Mouse (Mus musculus): ENCODE results near the gene Nelfe. TPM values are rescaled to one million over a fixed set of nuclear protein-coding genes. Genes with fewer than 3 reads are reported as not detected.
A peak's percentile ranks its signal among the peaks of the same experiment; 100 is the strongest.
"Not testable (repeated sequence)": the region's sequence is repeated elsewhere in the genome, so short reads cannot be mapped to it uniquely, and the experiment has no call there.

Nelfe gene
- polyA plus RNA-seq, 1 experiment from 2014 or later: 111 TPM

GRCm38 (mm10) chr17:34897373-34898159 lies 47.4 kb downstream of the Nelfe start:
- H3K4me2 ChIP-seq (replicated peaks): peak overlapping the region; percentile 98
- no peak for ATAC-seq (ENCODE audit: low FRiP score)
- H3K9ac ChIP-seq: peak overlapping the region; percentile 100
- H3K9me3 ChIP-seq (replicated peaks): no peaks in the 10 kb centered on the region
- H3K36me3 ChIP-seq: peaks cover 15% of the 10 kb centered on the region
- H3K4me3 ChIP-seq: peak overlapping the region; percentile 100
- no peaks in the 10 kb centered on the region for H3K27me3 ChIP-seq
- peaks cover 48% of the 10 kb centered on the region for H3K4me1 ChIP-seq
- 25% methylated on average over 10 of the region's 10 CpGs for WGBS
- peak overlapping the region; percentile 98 for H3K27ac ChIP-seq

DNA sequence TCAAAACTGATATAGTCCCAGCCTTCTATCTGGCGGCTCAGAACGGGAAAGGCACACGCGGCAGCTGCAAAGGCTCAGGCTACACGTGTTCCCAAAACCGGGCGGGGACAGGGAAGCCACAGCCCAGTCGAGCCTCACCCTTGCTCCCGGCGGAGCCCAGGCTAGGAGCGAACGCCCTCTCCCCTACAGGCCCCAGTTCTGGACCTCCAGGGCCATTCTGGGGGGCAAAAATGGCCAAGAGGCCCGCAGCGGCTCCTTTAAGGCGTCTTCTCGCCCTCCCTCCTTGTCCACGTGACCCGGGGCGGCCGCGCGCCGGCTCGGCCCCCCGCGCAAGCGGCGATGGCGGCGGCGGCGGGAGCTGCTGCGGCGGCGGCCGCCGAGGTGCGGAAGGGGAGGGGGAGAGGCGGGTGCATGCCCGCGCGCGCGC lies 48.0 kb downstream of the Nelfe start, which contains the start of the genes C2 and Ehmt2:
C2 (minus strand) TSS at position 106 of the 427 bp plus-strand sequence.
Ehmt2 (plus strand) TSS at position 310 of the 427 bp plus-strand sequence.
- Histone ChIP-seq H3K4me2 (replicated peaks) (peak within 1 kb of the TSS; percentile 98), H3K9me3 (replicated peaks) (no peaks in the 10 kb centered on the region), H3K9ac (peak within 1 kb of the TSS; percentile 100), H3K27ac (peak within 1 kb of the TSS; percentile 98), H3K36me3 (peaks cover 21% of the 10 kb centered on the region), H3K27me3 (no peaks in the 10 kb centered on the region), H3K4me3 (peak within 1 kb of the TSS; percentile 100), H3K4me1 (peaks cover 48% of the 10 kb centered on the region)
- 0% methylated on average over 23 of the region's 44 CpGs for WGBS
- peak; percentile 15; the same call in 1 of the 2 replicates for ATAC-seq (ENCODE audit: low FRiP score)

DNA sequence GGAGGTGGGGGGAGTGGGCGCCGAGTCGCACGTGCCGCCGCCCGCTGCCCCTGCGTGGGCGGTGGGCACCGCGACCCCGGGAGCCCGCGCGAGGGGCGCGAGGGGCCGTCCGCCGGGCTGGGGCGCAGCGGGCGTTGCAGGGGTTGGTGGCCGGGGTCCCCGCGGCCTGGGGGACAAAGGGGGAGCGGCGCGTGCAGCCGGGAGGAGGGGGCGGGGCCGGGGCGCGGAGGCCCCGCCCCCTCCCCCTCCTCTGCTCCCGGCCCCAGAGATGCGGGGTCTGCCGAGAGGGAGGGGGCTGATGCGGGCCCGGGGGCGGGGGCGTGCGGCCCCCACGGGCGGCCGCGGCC lies 48.5 kb downstream of the Nelfe start:
- H3K4me1 ChIP-seq: peaks cover 44% of the 10 kb centered on the region
- WGBS: 0% methylated on average over 8 of the region's 47 CpGs
- no peaks in the 10 kb centered on the region for H3K27me3 ChIP-seq
- H3K9ac ChIP-seq: peak overlapping the region; percentile 100
- H3K4me2 ChIP-seq (replicated peaks): peak overlapping the region; percentile 98
- peak overlapping the region; percentile 98 for H3K27ac ChIP-seq
- H3K9me3 ChIP-seq (replicated peaks): no peaks in the 10 kb centered on the region
- H3K36me3 ChIP-seq: peaks cover 27% of the 10 kb centered on the region
- peak overlapping the region; percentile 100 for H3K4me3 ChIP-seq
- ATAC-seq (ENCODE audit: low FRiP score): 0 out of 2 replicates have a peak, but pooled peaks have one; percentile 6

GRCm38 (mm10) chr17:34899053-34899889 lies 49.1 kb downstream of the Nelfe start:
- Histone ChIP-seq H3K27me3 (no peaks in the 10 kb centered on the region), H3K27ac (peak overlapping the region; percentile 98), H3K9ac (peak overlapping the region; percentile 100), H3K4me3 (peak overlapping the region; percentile 100), H3K9me3 (replicated peaks) (no peaks in the 10 kb centered on the region), H3K36me3 (peaks cover 32% of the 10 kb centered on the region), H3K4me2 (replicated peaks) (peak overlapping the region; percentile 98), H3K4me1 (peaks cover 43% of the 10 kb centered on the region)
- peak; percentile 8; the same call in 1 of the 2 replicates for ATAC-seq (ENCODE audit: low FRiP score)
- under 1% methylated on average over 30 of the region's 45 CpGs for WGBS

- Histone ChIP-seq H3K27ac (peak overlapping the region; percentile 98), H3K4me3 (peak overlapping the region; percentile 100), H3K27me3 (no peaks in the 10 kb centered on the region), H3K4me2 (replicated peaks) (peak overlapping the region; percentile 98), H3K9me3 (replicated peaks) (no peaks in the 10 kb centered on the region), H3K9ac (peak overlapping the region; percentile 100), H3K4me1 (peaks cover 43% of the 10 kb centered on the region), H3K36me3 (peaks cover 38% of the 10 kb centered on the region)
- ATAC-seq (ENCODE audit: low FRiP score): no peak
- WGBS: 2% methylated on average over 5 of the region's 5 CpGs
These were observed 49.7 kb downstream of the Nelfe start for GRCm38 (mm10) chr17:34899890-34900243.

- H3K9me3 ChIP-seq (replicated peaks); H3K9ac ChIP-seq; H3K27me3 ChIP-seq; H3K4me2 ChIP-seq (replicated peaks); H3K4me3 ChIP-seq; ATAC-seq (ENCODE audit: low FRiP score); H3K27ac ChIP-seq: not testable (repeated sequence)
- Histone ChIP-seq H3K36me3 (peaks cover 48% of the 10 kb centered on the region), H3K4me1 (peaks cover 35% of the 10 kb centered on the region)
These were observed 50.6 kb downstream of the Nelfe start for GRCm38 (mm10) chr17:34900826-34901225.

GRCm38 (mm10) chr17:34901948-34902347 lies 51.8 kb downstream of the Nelfe start:
- not testable (repeated sequence) for H3K4me3 ChIP-seq; H3K9ac ChIP-seq; ATAC-seq (ENCODE audit: low FRiP score); H3K27ac ChIP-seq; H3K4me2 ChIP-seq (replicated peaks); H3K9me3 ChIP-seq (replicated peaks); H3K27me3 ChIP-seq
- Histone ChIP-seq H3K36me3 (peaks cover 54% of the 10 kb centered on the region), H3K4me1 (peaks cover 24% of the 10 kb centered on the region)
- 91% methylated on average over 9 of the region's 10 CpGs for WGBS

DNA sequence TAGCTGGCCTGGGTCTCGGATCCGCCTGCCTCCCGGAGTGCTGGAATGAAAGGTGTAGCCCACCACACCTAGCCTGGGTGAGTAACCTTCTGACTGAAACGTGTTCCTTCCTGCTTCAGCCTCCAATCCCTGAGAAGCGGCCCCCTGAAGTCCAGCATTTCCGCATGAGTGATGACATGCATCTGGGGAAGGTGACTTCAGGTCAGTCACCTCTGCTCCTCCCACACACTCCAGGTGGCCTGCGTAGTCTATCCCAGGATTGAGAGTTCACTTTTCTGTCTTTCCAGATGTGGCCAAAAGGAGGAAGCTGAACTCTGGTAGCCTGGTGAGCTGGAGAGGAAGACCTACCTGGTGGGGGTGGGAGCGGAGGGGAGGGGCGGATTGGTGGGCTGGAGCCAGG lies 52.7 kb downstream of the Nelfe start:
- WGBS: 88% methylated on average over 9 of the region's 9 CpGs
- Histone ChIP-seq H3K9me3 (replicated peaks) (no peaks in the 10 kb centered on the region), H3K9ac (no peak overlapping the region), H3K27me3 (no peaks in the 10 kb centered on the region), H3K4me2 (replicated peaks) (no peak overlapping the region), H3K27ac (no peak overlapping the region), H3K36me3 (peaks cover 63% of the 10 kb centered on the region), H3K4me1 (peaks cover 14% of the 10 kb centered on the region), H3K4me3 (no peak overlapping the region)
- no peak for ATAC-seq (ENCODE audit: low FRiP score)

Small RNA genes within 50 kb of the gene (microRNA-seq; reads per million reads assigned to microRNA genes)
- 2.2 reads per million for gene Mir6970
- 3.3 reads per million, percentile 5 among the genes with 10 or more reads in this experiment for gene Mir6971
- not detected for gene Mir6972

Other genes with a start within 250 kb of the Nelfe start
- 214 and 228 TPM in 2 replicates for gene Rnf5, start 246.7 kb upstream of the Nelfe start, polyA plus RNA-seq (2016; fragmentation: Nextera tagmentation; extraction: Ambion mirVana)
- gene Agpat1, start 246.1 kb upstream of the Nelfe start, polyA plus RNA-seq (2016; fragmentation: Nextera tagmentation; extraction: Ambion mirVana): 76.9 and 79.0 TPM in 2 replicates
- gene Egfl8, start 234.4 kb upstream of the Nelfe start, polyA plus RNA-seq (2016; fragmentation: Nextera tagmentation; extraction: Ambion mirVana): 5.3 and 7.4 TPM in 2 replicates
- 20.9 and 21.7 TPM in 2 replicates for gene Ppt2, start 221.9 kb upstream of the Nelfe start, polyA plus RNA-seq (2016; fragmentation: Nextera tagmentation; extraction: Ambion mirVana)
- 3.0 and 3.1 TPM in 2 replicates for gene Prrt1, start 220.9 kb upstream of the Nelfe start, polyA plus RNA-seq (2016; fragmentation: Nextera tagmentation; extraction: Ambion mirVana)
- gene Fkbpl, start 205.6 kb upstream of the Nelfe start, polyA plus RNA-seq (2016; fragmentation: Nextera tagmentation; extraction: Ambion mirVana): 15.7 and 16.2 TPM in 2 replicates
- gene Atf6b, start 203.2 kb upstream of the Nelfe start, polyA plus RNA-seq (2016; fragmentation: Nextera tagmentation; extraction: Ambion mirVana): 114 and 119 TPM in 2 replicates
- gene Tnxb, start 179.9 kb upstream of the Nelfe start, polyA plus RNA-seq (2016; fragmentation: Nextera tagmentation; extraction: Ambion mirVana): 0.04 and 0.05 TPM in 2 replicates
- gene C4b, start 106.5 kb upstream of the Nelfe start, polyA plus RNA-seq (2016; fragmentation: Nextera tagmentation; extraction: Ambion mirVana): not detected in 2 replicates
- not detected in 2 replicates for gene Cyp21a1, start 45.8 kb upstream of the Nelfe start, polyA plus RNA-seq (2016; fragmentation: Nextera tagmentation; extraction: Ambion mirVana)
- 25.0 and 26.7 TPM in 2 replicates for gene Stk19, start 13.4 kb upstream of the Nelfe start, polyA plus RNA-seq (2016; fragmentation: Nextera tagmentation; extraction: Ambion mirVana)
- gene Dxo, start 13.4 kb upstream of the Nelfe start, polyA plus RNA-seq (2016; fragmentation: Nextera tagmentation; extraction: Ambion mirVana): 62.5 and 70.2 TPM in 2 replicates
- 64.9 and 65.8 TPM in 2 replicates for gene Skiv2l, start 181 bp upstream of the Nelfe start, polyA plus RNA-seq (2016; fragmentation: Nextera tagmentation; extraction: Ambion mirVana)
- 2.2 TPM in 2 replicates for gene Cfb, start 12.1 kb downstream of the Nelfe start, polyA plus RNA-seq (2016; fragmentation: Nextera tagmentation; extraction: Ambion mirVana)
- 12.0 and 12.8 TPM in 2 replicates for gene Zbtb12, start 29.1 kb downstream of the Nelfe start, polyA plus RNA-seq (2016; fragmentation: Nextera tagmentation; extraction: Ambion mirVana)
- 0.10 and 0.29 TPM in 2 replicates for gene Gm20547, start 31.7 kb downstream of the Nelfe start, polyA plus RNA-seq (2016; fragmentation: Nextera tagmentation; extraction: Ambion mirVana)
- gene C2, start 47.9 kb downstream of the Nelfe start, polyA plus RNA-seq (2016; fragmentation: Nextera tagmentation; extraction: Ambion mirVana): 1.4 and 2.6 TPM in 2 replicates
- 110 and 113 TPM in 2 replicates for gene Ehmt2, start 48.1 kb downstream of the Nelfe start, polyA plus RNA-seq (2016; fragmentation: Nextera tagmentation; extraction: Ambion mirVana)
- gene Slc44a4, start 64.1 kb downstream of the Nelfe start, polyA plus RNA-seq (2016; fragmentation: Nextera tagmentation; extraction: Ambion mirVana): 0.13 and 0.15 TPM in 2 replicates
- 25.2 and 28.2 TPM in 2 replicates for gene Neu1, start 80.9 kb downstream of the Nelfe start, polyA plus RNA-seq (2016; fragmentation: Nextera tagmentation; extraction: Ambion mirVana)
- gene Hspa1b, start 108.8 kb downstream of the Nelfe start, polyA plus RNA-seq (2016; fragmentation: Nextera tagmentation; extraction: Ambion mirVana): 0.08 and 0.25 TPM in 2 replicates
- gene Gm20481, start 119.5 kb downstream of the Nelfe start, polyA plus RNA-seq (2016; fragmentation: Nextera tagmentation; extraction: Ambion mirVana): 0.99 TPM in 1 of 2 replicates, not detected in the other
- 2.2 and 3.1 TPM in 2 replicates for gene Hspa1a, start 121.8 kb downstream of the Nelfe start, polyA plus RNA-seq (2016; fragmentation: Nextera tagmentation; extraction: Ambion mirVana)
- 1.3 TPM in 2 replicates for gene Hspa1l, start 122.3 kb downstream of the Nelfe start, polyA plus RNA-seq (2016; fragmentation: Nextera tagmentation; extraction: Ambion mirVana)
- gene Lsm2, start 131.5 kb downstream of the Nelfe start, polyA plus RNA-seq (2016; fragmentation: Nextera tagmentation; extraction: Ambion mirVana): 128 and 158 TPM in 2 replicates
- gene Vars, start 150.6 kb downstream of the Nelfe start, polyA plus RNA-seq (2016; fragmentation: Nextera tagmentation; extraction: Ambion mirVana): 109 and 110 TPM in 2 replicates
- gene Vwa7, start 166.2 kb downstream of the Nelfe start, polyA plus RNA-seq (2016; fragmentation: Nextera tagmentation; extraction: Ambion mirVana): 0.12 and 0.20 TPM in 2 replicates
- gene Sapcd1, start 177.6 kb downstream of the Nelfe start, polyA plus RNA-seq (2016; fragmentation: Nextera tagmentation; extraction: Ambion mirVana): 2.4 and 3.6 TPM in 2 replicates
- 3.0 and 3.1 TPM in 2 replicates for gene Msh5, start 196.4 kb downstream of the Nelfe start, polyA plus RNA-seq (2016; fragmentation: Nextera tagmentation; extraction: Ambion mirVana)
- 157 and 159 TPM in 2 replicates for gene Clic1, start 199.6 kb downstream of the Nelfe start, polyA plus RNA-seq (2016; fragmentation: Nextera tagmentation; extraction: Ambion mirVana)
- gene Ddah2, start 208.6 kb downstream of the Nelfe start, polyA plus RNA-seq (2016; fragmentation: Nextera tagmentation; extraction: Ambion mirVana): 512 and 517 TPM in 2 replicates
- not detected in 2 replicates for gene Ly6g6c, start 215.0 kb downstream of the Nelfe start, polyA plus RNA-seq (2016; fragmentation: Nextera tagmentation; extraction: Ambion mirVana)
- 0.46 and 0.52 TPM in 2 replicates for gene Mpig6b, start 215.8 kb downstream of the Nelfe start, polyA plus RNA-seq (2016; fragmentation: Nextera tagmentation; extraction: Ambion mirVana)
- not detected in 2 replicates for gene Ly6g6e, start 226.5 kb downstream of the Nelfe start, polyA plus RNA-seq (2016; fragmentation: Nextera tagmentation; extraction: Ambion mirVana)
- 2.1 and 2.3 TPM in 2 replicates for gene Ly6g6d, start 227.7 kb downstream of the Nelfe start, polyA plus RNA-seq (2016; fragmentation: Nextera tagmentation; extraction: Ambion mirVana)
- gene Ly6g6f, start 235.2 kb downstream of the Nelfe start, polyA plus RNA-seq (2016; fragmentation: Nextera tagmentation; extraction: Ambion mirVana): 0.47 and 0.62 TPM in 2 replicates
- gene Abhd16a, start 238.9 kb downstream of the Nelfe start, polyA plus RNA-seq (2016; fragmentation: Nextera tagmentation; extraction: Ambion mirVana): 78.6 and 81.1 TPM in 2 replicates